Mouse (Mus musculus) limb, embryonic 14.5 days (tissue): ENCODE data around the gene Plekhm1. TPM values are rescaled to one million over a fixed set of nuclear protein-coding genes. Genes with fewer than 3 reads are reported as not detected.

Experiments
- ATAC-seq: fragments of 200-750 bp; cut with Nextera tagmentation; 2 replicates; pipeline ENCODE4 v1.8.0; 2017; ENCODE audit warnings: low read depth, moderate number of reproducible peaks, moderate TSS enrichment; ENCODE audit not compliant: low FRiP score
- DNase-seq: peaks from one replicate; pipeline ENCODE4 v3.0.0-alpha.2; 2015; ENCODE audit warnings: low spot score
- H3K27ac ChIP-seq: fragments of 300-500 bp; sonication (generic); replicated peaks from 2 replicates; pipeline ENCODE4 v1.5.1; 2014; ENCODE audit warnings: low read depth, mild to moderate bottlenecking, low read length, moderate library complexity, mixed read lengths
- H3K27me3 ChIP-seq: fragments of 300-500 bp; sonication (generic); 2 replicates; pipeline ENCODE4 v1.6.1; 2014; ENCODE audit warnings: low read length, mixed read lengths; ENCODE audit not compliant: control insufficient read depth, insufficient read depth
- H3K36me3 ChIP-seq: fragments of 300-500 bp; sonication (generic); 2 replicates; pipeline ENCODE4 v1.6.1; 2014; ENCODE audit warnings: mild to moderate bottlenecking, low read length, moderate library complexity, mixed read lengths; ENCODE audit not compliant: control insufficient read depth, insufficient read depth
- H3K4me1 ChIP-seq: fragments of 300-500 bp; sonication (generic); 2 replicates; pipeline ENCODE4 v1.6.1; 2014; ENCODE audit warnings: antibody characterized with exemption, low read length, mixed read lengths; ENCODE audit not compliant: control insufficient read depth, insufficient read depth
- H3K4me2 ChIP-seq: fragments of 300-500 bp; sonication (generic); replicated peaks from 2 replicates; pipeline ENCODE4 v1.6.1; 2014; ENCODE audit warnings: low read depth, mild to moderate bottlenecking, low read length, moderate library complexity; ENCODE audit not compliant: severe bottlenecking
- H3K4me3 ChIP-seq: fragments of 300-500 bp; sonication (generic); replicated peaks from 2 replicates; pipeline ENCODE4 v1.5.1; 2014; ENCODE audit warnings: low read length
- H3K9ac ChIP-seq: fragments of 300-500 bp; sonication (generic); 2 replicates; pipeline ENCODE4 v1.6.1; 2014; ENCODE audit warnings: mild to moderate bottlenecking, low read depth, low read length, moderate library complexity; ENCODE audit not compliant: severe bottlenecking
- H3K9me3 ChIP-seq: fragments of 300-500 bp; sonication (generic); 2 replicates; pipeline ENCODE4 v1.6.1; 2016; ENCODE audit warnings: low read length; ENCODE audit not compliant: control insufficient read depth
- POLR2A ChIP-seq: fragments of 200-500 bp; IDR thresholded peaks from 2 replicates; pipeline ENCODE4 v1.8.0; 2012; ENCODE audit warnings: inconsistent platforms, mild to moderate bottlenecking, moderate library complexity, borderline replicate concordance; ENCODE audit not compliant: insufficient read depth, insufficient read length; ENCODE audit errors: extremely low read depth
- WGBS: fragments of 180-500 bp; shearing (Covaris S2); extraction: QIAGEN DNeasy Blood & Tissue Kit; methylation state at CpG from one replicate; pipeline ENCODE4 v1.1.7; 2014; 5-methylcytosine and 5-hydroxymethylcytosine counted together
- polyA plus RNA-seq, 2 experiments: library from polyadenylated mRNA; depleted of rRNA in 1 of 2; stranded (reverse) in 1 of 2; unstranded in 1 of 2; fragments of >200 nt; fragmentation: Nextera tagmentation in 1 of 2; extraction: Ambion mirVana in 1 of 2; gene quantifications; 2 replicates each; pipeline versions ENCODE4 v1.2.1 to v1.2.3; 2012 to 2014

Gene Plekhm1
- polyA plus RNA-seq, 2 experiments = 9.6 to 11.8 TPM

GRCm38 (mm10) chr11:103373922-103374321, 38.6 kb downstream of the Plekhm1 start:
- ATAC-seq = no peak
- no peak for TF ChIP-seq POLR2A
- H3K9me3 ChIP-seq = no peaks in the 10 kb centered on the region
- H3K4me1 ChIP-seq = no peaks in the 10 kb centered on the region
- H3K27me3 ChIP-seq = no peaks in the 10 kb centered on the region
- 90% methylated on average over 9 of the region's 9 CpGs for WGBS
- H3K9ac ChIP-seq = no peak overlapping the region
- no peak for DNase-seq
- no peak overlapping the region for H3K4me3 ChIP-seq
- H3K36me3 ChIP-seq = peaks cover 57% of the 10 kb centered on the region
- H3K27ac ChIP-seq = no peak overlapping the region
- no peak overlapping the region for H3K4me2 ChIP-seq

- H3K9me3 ChIP-seq = no peaks in the 10 kb centered on the region
- no peak overlapping the region for H3K4me3 ChIP-seq
- H3K27me3 ChIP-seq = no peaks in the 10 kb centered on the region
- no peak for TF ChIP-seq POLR2A
- peaks cover 56% of the 10 kb centered on the region for H3K36me3 ChIP-seq
- H3K9ac ChIP-seq = no peak overlapping the region
- no peak overlapping the region for H3K4me2 ChIP-seq
- DNase-seq (no peak), ATAC-seq (no peak)
- no peaks in the 10 kb centered on the region for H3K4me1 ChIP-seq
- 87% methylated on average over 4 of the region's 4 CpGs for WGBS
- no peak overlapping the region for H3K27ac ChIP-seq
Observed at GRCm38 (mm10) chr11:103372561-103372960, 39.9 kb downstream of the Plekhm1 start.

- peaks cover 56% of the 10 kb centered on the region for H3K36me3 ChIP-seq
- TF ChIP-seq POLR2A = no peak
- H3K9ac ChIP-seq = no peak overlapping the region
- DNase-seq (no peak), ATAC-seq (no peak)
- 72% methylated on average over 3 of the region's 3 CpGs for WGBS
- H3K4me1 ChIP-seq = no peaks in the 10 kb centered on the region
- no peak overlapping the region for H3K27ac ChIP-seq
- no peak overlapping the region for H3K4me3 ChIP-seq
- H3K4me2 ChIP-seq = no peak overlapping the region
- no peaks in the 10 kb centered on the region for H3K9me3 ChIP-seq
- H3K27me3 ChIP-seq = no peaks in the 10 kb centered on the region
Observed at GRCm38 (mm10) chr11:103372068-103372467, 40.4 kb downstream of the Plekhm1 start.

- Histone ChIP-seq H3K4me3 (no peak overlapping the region), H3K27ac (no peak overlapping the region), H3K4me1 (no peaks in the 10 kb centered on the region), H3K4me2 (no peak overlapping the region), H3K9ac (no peak overlapping the region), H3K9me3 (no peaks in the 10 kb centered on the region), H3K27me3 (no peaks in the 10 kb centered on the region), H3K36me3 (peaks cover 56% of the 10 kb centered on the region)
- 71% methylated on average over 3 of the region's 3 CpGs for WGBS
- no peak for TF ChIP-seq POLR2A
- no peak for DNase-seq
- no peak for ATAC-seq
Observed at GRCm38 (mm10) chr11:103371222-103371539, 41.3 kb downstream of the Plekhm1 start.

GRCm38 (mm10) chr11:103370397-103371221, 41.9 kb downstream of the Plekhm1 start:
- no peak for TF ChIP-seq POLR2A
- H3K36me3 ChIP-seq = peaks cover 51% of the 10 kb centered on the region
- 88% methylated on average over 9 of the region's 9 CpGs for WGBS

More at GRCm38 (mm10) chr11:103370397-103371221, 41.9 kb downstream of the Plekhm1 start:
- no peak overlapping the region for H3K4me2 ChIP-seq
- no peaks in the 10 kb centered on the region for H3K27me3 ChIP-seq
- no peak overlapping the region for H3K9ac ChIP-seq
- ATAC-seq (no peak), DNase-seq (no peak)
- no peak overlapping the region for H3K27ac ChIP-seq
- no peak overlapping the region for H3K4me3 ChIP-seq
- no peaks in the 10 kb centered on the region for H3K4me1 ChIP-seq
- H3K9me3 ChIP-seq = no peaks in the 10 kb centered on the region
